Mouse (Mus musculus) spleen, adult 12 weeks (tissue): ENCODE measurements at regions not wholly inside any gene's neighbourhood (a gene's known extent, or its start where the extent isn't known, plus 50 kb on each side); places are given as distances from the start of the nearest gene placed in this dataset.

ENCODE experiments used
- DNase-seq: peaks from one replicate; pipeline ENCODE4 v3.0.0; 2022; ENCODE audit warnings: low spot score

GRCm38 (mm10) chr11:113178375-113178774, 396.4 kb downstream of the Sox9 start:
- no peak for DNase-seq

- no peak for DNase-seq
Measured at GRCm38 (mm10) chr11:113180008-113180407, 398.0 kb downstream of the Sox9 start.

GRCm38 (mm10) chr11:113182083-113182861, 400.2 kb downstream of the Sox9 start:
- no peak for DNase-seq

- no peak for DNase-seq
Measured at GRCm38 (mm10) chr11:113183556-113183955, 401.5 kb downstream of the Sox9 start.

GRCm38 (mm10) chr11:113184095-113184494, 402.1 kb downstream of the Sox9 start:
- no peak for DNase-seq

- no peak for DNase-seq
Measured at GRCm38 (mm10) chr11:113187407-113187806, 405.4 kb downstream of the Sox9 start.

- DNase-seq: no peak
Measured at GRCm38 (mm10) chr11:113188263-113188920, 406.4 kb downstream of the Sox9 start.

GRCm38 (mm10) chr11:113190006-113190405, 408.0 kb downstream of the Sox9 start:
- no peak for DNase-seq

GRCm38 (mm10) chr11:113190520-113190919, 408.5 kb downstream of the Sox9 start:
- DNase-seq: no peak

- no peak for DNase-seq
Measured at GRCm38 (mm10) chr11:113191006-113191405, 409.0 kb downstream of the Sox9 start.

GRCm38 (mm10) chr11:113192086-113192856, 410.2 kb downstream of the Sox9 start:
- no peak for DNase-seq

- no peak for DNase-seq
Measured at GRCm38 (mm10) chr11:113194144-113194827, 412.3 kb downstream of the Sox9 start.
